Mouse (Mus musculus): ENCODE measurements around the gene Naa50. TPM values are rescaled to one million over a fixed set of nuclear protein-coding genes. Genes with fewer than 3 reads are reported as not detected.

The Naa50 gene
- polyA plus RNA-seq (2012; rRNA removed) = 11.3 and 19.1 TPM in 2 replicates
- 39.0 and 40.6 TPM in 2 replicates for polyA plus RNA-seq (2014; fragmentation: Nextera tagmentation; extraction: Ambion mirVana)

DNA sequence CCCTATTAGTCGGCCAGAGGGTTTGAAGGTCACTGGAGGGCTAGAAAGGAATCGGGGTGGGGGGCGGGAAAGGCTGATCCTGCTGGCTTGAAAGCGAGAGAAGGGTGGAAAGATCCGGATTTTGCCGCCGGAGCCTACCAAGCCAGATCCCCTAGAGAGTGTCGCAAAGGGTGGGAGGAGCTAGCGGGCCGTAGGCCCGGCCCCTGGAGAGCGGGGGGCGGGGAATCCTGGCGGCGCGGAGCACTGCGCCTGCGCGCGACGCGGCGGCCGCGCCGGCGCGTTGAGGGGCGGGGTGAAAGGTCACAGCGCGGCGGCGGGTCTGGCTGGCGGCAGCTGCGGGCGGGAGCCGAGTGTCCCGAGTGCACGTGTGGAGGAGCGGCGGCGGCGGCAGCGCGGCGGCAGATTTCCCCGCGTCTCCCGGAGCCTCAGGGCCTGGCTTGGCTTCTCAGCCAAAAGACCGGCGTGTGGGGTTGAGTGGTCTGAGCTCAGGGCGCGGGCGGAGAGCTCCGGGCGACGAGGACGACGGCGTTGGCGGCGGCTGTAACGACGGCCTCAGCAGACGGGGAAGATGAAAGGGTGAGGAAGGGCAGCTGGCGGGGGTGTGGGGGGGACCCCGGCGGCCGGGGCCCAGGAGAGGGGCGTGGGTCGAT lies at the start of gene Naa50, which contains the start of gene Atp6v1a:
TSS of gene Naa50 (plus strand) at position 295 of the 650 bp plus-strand sequence.
TSS of gene Atp6v1a (minus strand) at position 170 of the 650 bp plus-strand sequence.
- TF ChIP-seq EP300 (IDR thresholded peaks at IDR 0.05; ENCODE audit: low read depth) (peak; percentile 23; the same call in 1 of the 2 replicates), CTCF (IDR thresholded peaks at IDR 0.05; ENCODE audit: low read depth) (no peak)
- H3K9me3 ChIP-seq (ENCODE audit: control insufficient read depth, low read length) = no peaks in the 10 kb centered on the region
- H3K9ac ChIP-seq (replicated peaks) = peak within 1 kb of the TSS; percentile 92
- peak within 1 kb of the TSS; percentile 92 to 93 for H3K4me3 ChIP-seq (ENCODE audit: insufficient read depth in 1 of 2, low read depth in 2 of 2, low read length in 2 of 2)
- peak; percentile 77 to 81 (median 78) for DNase-seq (ENCODE audit: low read depth in 3 of 3, low spot score in 3 of 3)
- peaks cover under 1% of the 10 kb centered on the region; the same call in 1 of the 2 replicates for H3K36me3 ChIP-seq (replicated peaks; ENCODE audit: control insufficient read depth, insufficient read depth, low read depth)
- ATAC-seq (ENCODE audit: insufficient read depth) = peak; percentile 82
- peak within 1 kb of the TSS; percentile 100 for H3K4me2 ChIP-seq (ENCODE audit: low read depth)
- H3K27ac ChIP-seq = peak within 1 kb of the TSS; percentile 97
- peaks cover 8 to 10% of the 10 kb centered on the region in 2 experiments for H3K4me1 ChIP-seq (replicated peaks; ENCODE audit: control insufficient read depth in 2 of 2, insufficient read depth in 2 of 2, low read length in 1 of 2)
- WGBS (ENCODE audit: insufficient replicate concordance) = under 1% methylated on average over 70 of the region's 71 CpGs
- no peaks in the 10 kb centered on the region for H3K27me3 ChIP-seq (ENCODE audit: control insufficient read depth, insufficient read depth, low read length)

DNA sequence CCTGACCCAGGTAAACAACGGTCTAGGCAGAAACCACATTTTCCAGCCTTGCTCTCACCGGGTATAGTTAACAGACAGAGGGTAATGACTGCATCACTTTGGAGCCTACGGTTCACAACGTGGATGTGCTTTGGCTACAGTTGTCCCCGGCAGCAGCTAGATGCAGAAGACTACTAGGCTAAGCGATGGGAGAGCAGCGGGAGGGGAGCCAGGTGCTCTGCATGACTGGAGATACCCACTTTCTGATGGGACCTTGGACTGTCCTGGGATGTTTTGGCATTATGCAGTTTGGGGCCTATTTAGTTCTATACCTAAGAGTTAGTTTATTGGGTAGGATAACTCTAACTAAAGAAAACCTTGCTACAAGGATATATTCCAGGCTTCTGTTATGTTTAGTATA lies 40.3 kb upstream of the Naa50 start:
- 85% methylated on average over 7 of the region's 7 CpGs for WGBS (ENCODE audit: insufficient replicate concordance)
- H3K4me3 ChIP-seq (ENCODE audit: insufficient read depth in 1 of 2, low read depth in 2 of 2, low read length in 2 of 2) = no peak overlapping the region

GRCm38 (mm10) chr16:44101181-44101710 lies 38.4 kb upstream of the Naa50 start:
- H3K36me3 ChIP-seq (replicated peaks; ENCODE audit: control insufficient read depth, insufficient read depth, low read depth) = peaks cover 10% of the 10 kb centered on the region
- H3K4me1 ChIP-seq (replicated peaks; ENCODE audit: control insufficient read depth in 2 of 2, insufficient read depth in 2 of 2, low read length in 1 of 2) = no peaks in the 10 kb centered on the region
- no peak overlapping the region for H3K4me2 ChIP-seq (ENCODE audit: low read depth)
- ATAC-seq (ENCODE audit: insufficient read depth) (no peak), DNase-seq (ENCODE audit: low read depth in 3 of 3, low spot score in 3 of 3) (no peak)
- WGBS (ENCODE audit: insufficient replicate concordance) = 84% methylated on average over 12 of the region's 12 CpGs
- no peak overlapping the region for H3K4me3 ChIP-seq (ENCODE audit: insufficient read depth in 1 of 2, low read depth in 2 of 2, low read length in 2 of 2)
- no peaks in the 10 kb centered on the region for H3K9me3 ChIP-seq (ENCODE audit: control insufficient read depth, low read length)
- H3K27ac ChIP-seq = no peak overlapping the region
- H3K27me3 ChIP-seq (ENCODE audit: control insufficient read depth, insufficient read depth, low read length) = no peaks in the 10 kb centered on the region
- TF ChIP-seq EP300 (IDR thresholded peaks at IDR 0.05; ENCODE audit: low read depth) = no peak
- TF ChIP-seq CTCF (IDR thresholded peaks at IDR 0.05; ENCODE audit: low read depth) = no peak
- H3K9ac ChIP-seq (replicated peaks) = no peak overlapping the region

More for the DNA sequence above, 40.3 kb upstream of the Naa50 start:
- DNase-seq (ENCODE audit: low read depth in 3 of 3, low spot score in 3 of 3) = no peak
- ATAC-seq (ENCODE audit: insufficient read depth) = no peak
- no peak overlapping the region for H3K4me2 ChIP-seq (ENCODE audit: low read depth)
- no peak overlapping the region for H3K9ac ChIP-seq (replicated peaks)
- TF ChIP-seq CTCF (IDR thresholded peaks at IDR 0.05; ENCODE audit: low read depth) (no peak), EP300 (IDR thresholded peaks at IDR 0.05; ENCODE audit: low read depth) (no peak)
- H3K27me3 ChIP-seq (ENCODE audit: control insufficient read depth, insufficient read depth, low read length) = no peaks in the 10 kb centered on the region
- peaks cover 12% of the 10 kb centered on the region for H3K36me3 ChIP-seq (replicated peaks; ENCODE audit: control insufficient read depth, insufficient read depth, low read depth)
- H3K27ac ChIP-seq = no peak overlapping the region
- no peaks in the 10 kb centered on the region for H3K4me1 ChIP-seq (replicated peaks; ENCODE audit: control insufficient read depth in 2 of 2, insufficient read depth in 2 of 2, low read length in 1 of 2)
- H3K9me3 ChIP-seq (ENCODE audit: control insufficient read depth, low read length) = no peaks in the 10 kb centered on the region

DNA sequence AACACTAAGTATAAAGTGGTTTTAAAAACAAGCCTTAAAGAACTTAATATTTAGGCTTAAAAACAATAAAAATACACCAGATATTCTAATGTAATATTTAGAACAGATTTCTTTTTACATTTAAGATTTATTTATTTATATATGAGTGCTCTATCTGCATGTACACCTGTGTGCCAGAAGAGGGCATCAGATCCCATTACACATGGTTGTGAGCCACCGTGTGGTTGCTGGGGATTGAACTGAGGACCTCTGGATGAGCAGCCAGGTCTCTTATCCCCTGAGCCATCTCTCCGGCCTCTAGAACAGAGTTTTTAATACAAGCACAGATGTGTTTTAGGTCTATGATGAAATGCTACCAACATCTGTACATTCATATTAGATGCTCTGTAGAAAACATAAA lies 36.7 kb upstream of the Naa50 start:
- WGBS (ENCODE audit: insufficient replicate concordance) = 81% methylated on average over 2 of the region's 2 CpGs
- no peaks in the 10 kb centered on the region for H3K9me3 ChIP-seq (ENCODE audit: control insufficient read depth, low read length)
- no peaks in the 10 kb centered on the region for H3K4me1 ChIP-seq (replicated peaks; ENCODE audit: control insufficient read depth in 2 of 2, insufficient read depth in 2 of 2, low read length in 1 of 2)
- H3K4me3 ChIP-seq (ENCODE audit: insufficient read depth in 1 of 2, low read depth in 2 of 2, low read length in 2 of 2) = no peak overlapping the region
- peak; percentile 24; the same call in 1 of the 2 replicates for TF ChIP-seq CTCF (IDR thresholded peaks at IDR 0.05; ENCODE audit: low read depth)
- TF ChIP-seq EP300 (IDR thresholded peaks at IDR 0.05; ENCODE audit: low read depth) = no peak
- no peak for DNase-seq (ENCODE audit: low read depth in 3 of 3, low spot score in 3 of 3)
- H3K4me2 ChIP-seq (ENCODE audit: low read depth) = no peak overlapping the region
- ATAC-seq (ENCODE audit: insufficient read depth) = no peak
- H3K27me3 ChIP-seq (ENCODE audit: control insufficient read depth, insufficient read depth, low read length) = no peaks in the 10 kb centered on the region
- H3K9ac ChIP-seq (replicated peaks) = no peak overlapping the region
- peaks cover 13% of the 10 kb centered on the region for H3K36me3 ChIP-seq (replicated peaks; ENCODE audit: control insufficient read depth, insufficient read depth, low read depth)
- no peak overlapping the region for H3K27ac ChIP-seq

All from liver, embryonic 14.5 days (tissue).